8 mouse cellular contexts compared by ENCODE assay signal in genomic region chr13:100103052-100103658, GRCm38 (mm10). TPM values are rescaled to one million over a fixed set of nuclear protein-coding genes. Genes with fewer than 3 reads are reported as not detected.
A peak's percentile ranks its signal among the peaks of the same experiment; 100 is the strongest.
DNase-seq lines count a peak whose midpoint lies in the region; ATAC-seq and TF ChIP-seq lines count a peak whose summit lies in the region.

No protein-coding gene starts in this region.

- DNase-seq in kidney, adult 2 months = no peak
- no peak for DNase-seq in kidney, adult 11 months
- DNase-seq in R1 (ENCODE audit: low read depth, low spot score) = peak; percentile 33
- DNase-seq in forebrain, postnatal 0 days = no peak
- DNase-seq in lung, postnatal 36 days = peak; percentile 5
- no peak for DNase-seq in B cell, adult 2 months
- no peak for DNase-seq in layer of hippocampus, adult 9-11 months

- TF ChIP-seq POLR2A in kidney, adult 2 months (IDR thresholded peaks at IDR 0.05; ENCODE audit: low read depth, low read length) = no peak

- peak overlapping the region; percentile 70 for H3K27ac ChIP-seq in kidney, adult 2 months (ENCODE audit: insufficient read depth, low read depth, low read length)
- peak overlapping the region; percentile 83 for H3K27ac ChIP-seq in forebrain, postnatal 0 days (ENCODE audit: low read depth, low read length)

- no peaks in the 10 kb centered on the region for H3K9me3 ChIP-seq in forebrain, postnatal 0 days (ENCODE audit: low read length)

- H3K4me1 ChIP-seq in kidney, adult 2 months (ENCODE audit: control insufficient read depth, insufficient read depth, low read length) = peaks cover 11% of the 10 kb centered on the region
- H3K4me1 ChIP-seq in forebrain, postnatal 0 days (ENCODE audit: insufficient read depth) = peaks cover 13% of the 10 kb centered on the region; the same call in 1 of the 2 replicates

- peak; percentile 8; the same call in 1 of the 2 replicates for ATAC-seq in forebrain, postnatal 0 days
- no peak for ATAC-seq in cerebellum, adult (ENCODE audit: insufficient number of reproducible peaks, low FRiP score, low TSS enrichment)

- no peaks in the 10 kb centered on the region for H3K36me3 ChIP-seq in kidney, adult 2 months (ENCODE audit: control insufficient read depth, insufficient read depth, low read length)
- peaks cover 6% of the 10 kb centered on the region; the same call in 1 of the 2 replicates for H3K36me3 ChIP-seq in forebrain, postnatal 0 days (ENCODE audit: insufficient read depth)

- peak overlapping the region; percentile 70 for H3K9ac ChIP-seq in forebrain, postnatal 0 days

- H3K4me3 ChIP-seq in kidney, adult 2 months (ENCODE audit: insufficient read depth, low read depth, low read length) = peak overlapping the region; percentile 85
- peak overlapping the region; percentile 94 for H3K4me3 ChIP-seq in forebrain, postnatal 0 days (ENCODE audit: low read depth, low read length)

- WGBS in kidney, adult 2 months = 2% methylated on average over 15 of the region's 15 CpGs
- WGBS in forebrain, postnatal 0 days = 6% methylated on average over 15 of the region's 15 CpGs

- TF ChIP-seq CTCF in kidney, adult 2 months (conservative IDR thresholded peaks at IDR 0.05; ENCODE audit: insufficient read depth, insufficient read length, low read depth, low read length) = no peak
- TF ChIP-seq CTCF in forebrain, postnatal 0 days (IDR thresholded peaks at IDR 0.05; ENCODE audit: low read depth) = no peak

- peak overlapping the region; percentile 66 for H3K4me2 ChIP-seq in forebrain, postnatal 0 days (ENCODE audit: low read depth)

- no peaks in the 10 kb centered on the region for H3K27me3 ChIP-seq in kidney, adult 2 months (replicated peaks; ENCODE audit: control insufficient read depth, insufficient read depth, low read length)
- H3K27me3 ChIP-seq in forebrain, postnatal 0 days (ENCODE audit: insufficient read depth, low read length) = no peaks in the 10 kb centered on the region

RNA-seq across cellular contexts. Expression of gene Bdp1, which starts 0.7 kb away (rescaled TPM):
- polyA plus RNA-seq in kidney, adult 2 months (2012; rRNA removed) = 1.6 and 2.2 TPM in 2 replicates
- 23.9 and 32.1 TPM in 2 replicates for total RNA-seq in forebrain, postnatal 0 days (2014; rRNA removed)
- polyA plus RNA-seq in forebrain, postnatal 0 days (2015; fragmentation: Nextera tagmentation; extraction: Ambion mirVana) = 10.6 and 19.1 TPM in 2 replicates

RNA-seq across cellular contexts. Expression of gene Serf1, which starts 4.7 kb away (rescaled TPM):
- polyA plus RNA-seq in kidney, adult 2 months (2012; rRNA removed) = 8.3 and 11.5 TPM in 2 replicates
- total RNA-seq in forebrain, postnatal 0 days (2014; rRNA removed) = 157 and 264 TPM in 2 replicates
- polyA plus RNA-seq in forebrain, postnatal 0 days (2015; fragmentation: Nextera tagmentation; extraction: Ambion mirVana) = 388 and 523 TPM in 2 replicates

RNA-seq across cellular contexts. Expression of gene Smn1, which starts 21.5 kb away (rescaled TPM):
- polyA plus RNA-seq in kidney, adult 2 months (2012; rRNA removed) = 10.7 and 14.3 TPM in 2 replicates
- total RNA-seq in forebrain, postnatal 0 days (2014; rRNA removed) = 31.4 and 38.9 TPM in 2 replicates
- 51.8 and 57.1 TPM in 2 replicates for polyA plus RNA-seq in forebrain, postnatal 0 days (2015; fragmentation: Nextera tagmentation; extraction: Ambion mirVana)

Comparison
In these comparisons a context has a peak if more than half of its experiments do, and no peak if none do; other contexts are left out.
1. DNase-seq: peak in R1 (single experiment) and lung, postnatal 36 days (single experiment); none in kidney, adult 2 months (single experiment), kidney, adult 11 months (single experiment), forebrain, postnatal 0 days (single experiment), B cell, adult 2 months (0 of 2) and layer of hippocampus, adult 9-11 months (single experiment).
2. RNA of gene Serf1, which starts 4.7 kb away (polyA plus RNA-seq): 388 to 523 TPM in forebrain, postnatal 0 days; 8.3 to 11.5 TPM in kidney, adult 2 months; every median in the first group is over 10 times any median in the second.